Mouse (Mus musculus): ENCODE results near the gene Lin54.

Lin54 gene

DNA sequence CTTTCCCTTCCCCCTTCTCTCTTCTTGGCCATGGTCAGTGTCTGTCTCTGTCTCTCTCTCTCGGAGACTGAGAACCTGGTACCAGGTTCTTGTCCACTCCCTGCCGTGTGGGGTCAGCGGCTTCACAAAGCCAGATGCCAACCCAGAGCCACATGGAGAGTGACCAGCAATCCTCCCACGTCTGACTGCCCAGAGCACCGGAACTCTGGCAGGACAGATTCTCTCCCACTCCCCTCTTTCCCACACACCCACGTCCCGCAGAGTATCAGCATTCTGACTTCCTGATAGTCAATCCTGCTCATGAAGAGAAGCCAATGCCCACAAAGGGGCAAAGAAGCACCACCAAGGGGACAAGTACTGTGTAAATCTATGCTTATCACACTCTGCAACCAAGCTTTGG lies 76.8 kb downstream of the Lin54 start:
- DNase-seq (ENCODE audit: low read depth, low spot score), result no peak

DNA sequence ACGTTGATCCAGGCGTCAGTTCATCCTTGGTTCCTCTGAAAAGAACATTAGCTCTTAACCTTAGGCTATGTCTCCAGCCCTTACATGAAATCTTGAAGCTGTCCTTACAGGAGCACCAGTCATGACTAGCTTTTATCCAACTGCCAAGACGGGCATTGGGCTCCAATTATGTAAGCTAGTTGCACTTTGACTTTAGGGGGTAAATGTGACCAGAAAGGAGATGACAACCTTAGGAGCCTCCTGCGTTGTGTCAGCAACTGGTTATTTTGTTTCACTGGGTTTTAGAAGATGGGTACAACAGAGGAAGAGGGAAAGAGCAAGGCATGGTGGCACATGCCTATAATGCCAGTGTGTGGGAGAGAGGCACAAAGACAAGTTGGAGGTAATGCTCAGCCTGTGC lies 81.6 kb downstream of the Lin54 start:
- no peak for DNase-seq (ENCODE audit: low read depth, low spot score)

DNA sequence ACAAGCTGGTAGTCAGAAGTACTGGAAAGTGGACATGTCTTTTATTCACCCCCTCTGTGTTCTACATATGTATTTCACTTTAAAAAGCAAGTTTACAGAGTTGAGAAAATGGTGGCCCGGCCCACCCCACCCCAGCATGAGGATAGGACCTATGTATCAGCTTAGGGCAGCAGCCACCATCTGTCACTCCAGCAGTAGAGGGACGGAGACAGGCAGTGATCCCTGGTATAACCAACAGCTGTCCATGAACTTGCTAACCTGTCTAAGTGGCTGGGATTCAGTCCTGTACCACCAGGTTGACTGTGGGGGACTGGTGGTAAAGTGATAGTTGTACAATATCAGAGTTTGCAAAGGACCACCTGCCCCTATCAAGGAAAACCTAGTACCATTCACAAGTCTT lies 82.4 kb downstream of the Lin54 start:
- no peak for DNase-seq (ENCODE audit: low read depth, low spot score)

DNA sequence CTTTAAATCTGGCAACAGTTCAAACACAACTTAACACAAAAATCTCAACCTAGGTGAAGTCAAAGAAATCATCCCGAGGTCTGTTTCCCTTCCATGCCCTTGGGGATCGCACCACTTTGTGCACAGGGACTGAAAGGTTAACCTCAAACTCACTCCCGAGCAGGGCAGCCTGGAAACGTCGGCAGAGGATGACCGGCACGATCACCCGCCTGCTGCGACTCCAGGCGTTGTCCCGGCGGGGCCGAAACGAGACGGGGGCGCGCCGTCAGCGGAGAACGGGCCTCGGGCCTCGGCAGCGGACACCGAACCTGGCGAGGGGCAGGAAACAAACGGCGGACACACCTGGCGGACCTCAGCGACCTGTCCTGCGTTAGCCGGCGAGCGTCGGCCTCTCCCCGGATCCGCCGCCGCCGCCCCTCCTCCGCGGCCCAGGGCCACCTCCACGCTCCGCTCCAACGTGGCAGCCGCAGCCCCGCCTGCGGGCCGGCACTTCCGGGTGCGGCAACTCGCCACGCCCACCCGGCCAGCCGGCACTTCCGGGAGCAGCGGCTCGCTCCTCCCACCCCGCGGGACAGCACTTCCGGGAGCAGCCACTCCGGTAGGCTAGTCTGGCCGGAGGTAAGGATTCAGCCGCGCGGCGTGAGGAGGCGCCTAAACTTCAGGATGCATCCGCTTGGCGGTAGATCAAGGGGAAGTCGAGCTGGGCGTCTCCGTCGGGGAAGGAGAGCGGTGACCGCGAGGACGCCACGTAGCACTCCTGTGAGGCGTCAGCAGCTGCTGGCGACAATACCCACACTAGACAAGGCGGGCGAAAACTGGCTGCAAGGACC lies 84.5 kb downstream of the Lin54 start, which contains the start of gene Sec31a:
Gene Sec31a, minus strand, starts transcription at position 474 of the 830 bp plus-strand sequence.
- peak; percentile 97 for DNase-seq (ENCODE audit: low read depth, low spot score)

DNA sequence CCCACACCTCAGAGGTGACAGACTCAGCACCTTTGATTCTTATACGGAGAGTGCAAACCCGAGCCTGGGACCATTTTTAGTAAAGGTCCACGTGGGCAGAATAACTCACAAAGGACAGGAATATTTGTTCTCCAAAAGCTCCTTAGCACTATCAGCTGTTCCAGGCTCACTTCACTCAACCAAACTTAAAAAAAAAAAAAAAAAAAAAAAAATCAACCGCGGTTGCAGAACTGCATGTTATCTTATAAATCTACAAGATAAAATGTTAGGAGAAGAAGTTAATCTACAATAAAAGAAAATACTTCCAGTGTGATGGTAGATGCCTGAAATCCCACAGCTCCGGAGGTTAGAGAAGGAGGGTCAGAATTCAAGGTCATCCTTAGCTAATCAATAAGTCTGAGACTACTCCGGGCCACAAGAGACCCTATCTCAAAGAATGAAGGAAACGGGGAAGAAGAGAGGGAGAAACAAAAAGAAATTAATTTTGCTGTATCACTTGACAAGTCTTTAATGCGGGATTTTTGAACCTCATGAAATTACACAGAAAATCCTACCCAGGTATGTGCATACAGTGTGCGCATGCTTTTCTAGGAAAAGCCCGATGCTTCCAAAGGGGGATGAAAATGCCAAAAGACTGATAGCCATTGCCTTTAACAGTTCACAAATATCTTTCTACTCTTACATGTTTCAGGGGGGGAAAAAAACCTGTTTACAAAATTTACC lies 85.8 kb downstream of the Lin54 start:
- no peak for DNase-seq (ENCODE audit: low read depth, low spot score)

DNA sequence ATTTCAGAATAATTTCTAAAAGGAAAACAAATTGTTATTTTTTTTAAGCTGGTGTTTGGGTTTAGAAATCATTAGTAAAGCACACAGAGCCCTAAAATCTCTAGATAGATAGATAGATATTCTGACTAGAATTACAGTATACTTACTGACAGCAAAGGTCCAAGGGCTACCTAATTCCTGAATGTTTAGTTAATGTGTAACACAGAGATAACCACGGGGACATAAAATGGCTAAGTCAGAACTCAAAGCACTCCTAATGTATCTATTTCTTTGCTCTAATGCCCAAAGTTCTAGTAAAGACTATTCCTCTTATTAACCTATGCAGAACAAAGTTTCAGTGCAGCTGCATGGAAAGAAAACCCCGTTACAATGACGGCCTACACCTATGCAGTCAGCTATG lies 87.6 kb downstream of the Lin54 start:
- DNase-seq (ENCODE audit: low read depth, low spot score), result no peak

DNA sequence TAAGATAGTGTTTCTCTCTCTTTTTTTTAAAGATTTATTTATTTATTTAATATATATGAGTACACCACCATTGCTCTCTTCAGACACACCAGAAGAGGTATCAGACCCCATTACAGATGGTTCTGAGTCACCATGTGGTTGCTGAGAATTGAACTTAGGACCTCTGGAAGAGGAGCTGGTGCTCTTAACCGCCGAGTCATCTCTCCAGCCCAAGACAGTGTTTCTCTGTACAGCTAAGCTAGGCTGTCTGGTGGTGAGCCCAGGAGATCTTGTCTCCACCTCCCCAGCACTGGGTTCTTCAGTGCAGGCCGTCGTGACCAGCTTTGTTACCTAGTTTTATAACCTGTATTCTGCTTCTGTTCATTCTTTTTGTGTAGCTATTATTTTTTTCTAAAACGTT lies 90.2 kb downstream of the Lin54 start:
- no peak for DNase-seq (ENCODE audit: low read depth, low spot score)

DNA sequence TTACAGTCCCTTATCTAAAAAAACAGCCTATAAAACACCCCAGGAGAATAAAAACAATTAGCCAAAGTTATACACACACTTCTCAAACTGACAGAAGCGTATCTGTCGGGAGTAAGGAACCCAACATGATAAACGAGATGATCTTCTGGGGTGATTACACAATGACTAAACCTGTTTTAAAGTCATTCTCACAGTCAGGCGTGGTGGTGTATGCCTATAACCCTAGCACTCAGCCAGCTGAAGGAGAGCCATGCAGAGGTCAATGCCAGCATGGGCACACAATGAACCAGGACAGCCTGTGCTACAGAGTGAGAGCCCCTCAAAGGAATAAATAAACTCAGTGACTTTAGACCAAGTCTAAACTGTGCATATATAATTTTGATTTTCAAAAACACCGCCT lies 92.0 kb downstream of the Lin54 start:
- DNase-seq (ENCODE audit: low read depth, low spot score), result no peak

DNA sequence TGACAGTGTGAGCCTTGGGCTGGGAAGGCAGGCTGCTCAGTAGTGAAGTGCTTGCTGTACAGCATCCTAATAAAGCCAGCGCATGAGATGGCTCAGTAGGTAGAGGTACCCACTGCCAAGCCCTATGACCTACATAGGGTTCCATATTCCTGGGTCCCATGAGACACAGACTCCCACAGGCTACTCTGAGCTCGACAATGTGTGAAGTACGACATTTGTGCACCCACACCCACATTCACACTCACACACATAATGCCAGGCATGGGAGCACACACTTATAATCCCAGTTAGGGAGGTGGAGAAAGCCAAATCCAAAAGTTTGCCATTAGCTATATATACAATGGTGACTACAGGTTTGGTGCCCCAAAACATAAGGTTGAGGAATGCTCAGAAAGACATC lies 103.7 kb downstream of the Lin54 start:
- no peak for DNase-seq (ENCODE audit: low read depth, low spot score)

DNA sequence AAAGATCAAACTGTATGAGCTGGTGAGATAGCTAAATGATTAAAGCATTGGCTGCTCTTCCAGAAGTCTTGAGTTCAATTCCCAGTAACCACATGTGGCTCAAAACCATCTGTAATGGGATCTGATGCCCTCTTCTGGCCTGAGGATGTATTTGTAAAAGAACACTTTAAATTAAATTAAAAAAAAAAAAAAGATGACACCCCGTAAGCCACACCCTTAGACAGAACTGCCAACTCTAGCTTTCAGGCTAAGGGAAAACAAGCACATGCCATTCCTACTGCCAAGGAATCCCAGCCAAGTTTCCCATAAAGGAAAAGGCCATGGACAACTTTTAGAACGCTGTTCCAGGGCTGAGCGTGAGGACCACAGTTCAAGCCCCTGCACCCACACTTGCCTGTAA lies 106.8 kb downstream of the Lin54 start:
- no peak for DNase-seq (ENCODE audit: low read depth, low spot score)

DNA sequence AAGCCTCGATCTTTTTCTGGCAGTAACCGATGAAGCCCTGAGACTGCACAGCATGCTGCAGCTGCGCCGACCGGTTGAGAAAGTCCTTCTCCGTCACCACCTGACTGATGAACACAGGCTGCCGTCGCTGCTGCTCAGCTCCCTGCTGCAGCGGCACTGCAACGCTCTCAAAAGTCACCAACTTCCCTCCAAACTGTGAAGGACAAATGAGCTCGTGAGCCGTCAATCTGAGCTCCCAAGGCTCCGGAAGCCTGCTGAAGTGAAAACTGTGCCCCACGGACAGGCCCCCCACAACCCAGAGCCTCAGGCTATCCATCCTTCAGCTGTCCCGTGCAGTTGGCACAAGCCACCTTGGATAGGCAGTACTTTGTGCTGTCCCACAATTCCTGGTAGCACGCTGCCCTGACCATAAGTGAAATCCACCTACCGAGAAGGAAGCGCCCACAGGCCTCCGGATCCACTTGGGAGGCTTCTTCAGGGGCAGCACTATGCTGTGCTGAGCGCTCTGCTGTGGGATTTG lies 107.9 kb downstream of the Lin54 start:
- no peak for DNase-seq (ENCODE audit: low read depth, low spot score)

All from skeletal muscle tissue, adult 2 months (tissue).